Mouse (Mus musculus): Measurements from ENCODE around the gene Mmp15. TPM values are rescaled to one million over a fixed set of nuclear protein-coding genes. Genes with fewer than 3 reads are reported as not detected.
A peak's percentile ranks its signal among the peaks of the same experiment; 100 is the strongest.

The Mmp15 gene
- 20.7 and 34.4 TPM in 2 replicates for polyA plus RNA-seq (2012; rRNA removed)

DNA sequence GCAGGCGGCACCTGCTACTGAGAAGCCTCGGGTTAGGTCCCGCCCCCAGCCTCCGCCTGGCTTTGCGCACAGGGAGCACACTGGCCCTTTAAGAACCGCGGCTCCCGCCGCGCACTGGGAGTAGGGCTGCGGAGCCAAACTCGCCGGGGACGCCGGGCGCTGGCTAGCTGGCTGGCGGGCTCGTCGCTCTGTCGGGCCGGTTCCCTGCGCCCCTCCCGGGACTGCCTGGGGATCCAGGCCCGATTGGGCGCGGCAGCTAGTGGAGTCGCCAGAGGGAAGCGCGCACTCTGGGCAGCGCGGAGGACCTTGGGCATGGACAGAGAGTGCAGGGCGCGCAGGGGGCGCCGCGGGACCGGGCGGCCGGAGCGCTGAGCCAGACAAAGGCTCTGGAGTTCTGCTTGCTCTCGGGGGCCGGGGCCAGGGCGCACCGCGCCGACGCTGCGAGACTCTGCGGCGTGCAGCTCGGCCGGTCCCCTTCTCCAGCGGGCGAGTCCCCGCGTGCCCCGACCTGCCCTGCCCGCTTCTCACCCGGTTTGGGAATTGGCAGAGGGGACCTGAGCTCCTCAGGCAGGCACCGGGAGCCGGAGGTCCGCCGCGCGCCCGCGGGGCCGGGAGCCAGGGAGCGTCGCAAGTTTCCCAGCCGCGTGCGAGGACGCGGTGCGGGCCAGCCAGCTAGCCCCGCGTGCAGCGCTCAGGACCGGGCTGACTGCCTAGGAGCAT lies at the start of gene Mmp15:
TSS of gene Mmp15 (plus strand) at position 118 of the 720 bp plus-strand sequence.
- DNase-seq (ENCODE audit: low read depth) = peak; percentile 85
- TF ChIP-seq POLR2A (IDR thresholded peaks at IDR 0.05; ENCODE audit: borderline replicate concordance, extremely low read depth, insufficient read depth, insufficient read length, poor library complexity, severe bottlenecking) (peak; percentile 90), CTCF (IDR thresholded peaks at IDR 0.05; ENCODE audit: borderline replicate concordance, extremely low read depth, insufficient read depth, insufficient read length) (no peak)

GRCm38 (mm10) chr8:95302410-95302809 lies 49.7 kb upstream of the Mmp15 start:
- TF ChIP-seq CTCF (IDR thresholded peaks at IDR 0.05; ENCODE audit: borderline replicate concordance, extremely low read depth, insufficient read depth, insufficient read length) (peak; percentile 63; the same call in 1 of the 2 replicates), POLR2A (IDR thresholded peaks at IDR 0.05; ENCODE audit: borderline replicate concordance, extremely low read depth, insufficient read depth, insufficient read length, poor library complexity, severe bottlenecking) (no peak)
- DNase-seq (ENCODE audit: low read depth) = peak; percentile 58

GRCm38 (mm10) chr8:95305526-95305925 lies 46.5 kb upstream of the Mmp15 start:
- TF ChIP-seq POLR2A (IDR thresholded peaks at IDR 0.05; ENCODE audit: borderline replicate concordance, extremely low read depth, insufficient read depth, insufficient read length, poor library complexity, severe bottlenecking) = no peak
- no peak for TF ChIP-seq CTCF (IDR thresholded peaks at IDR 0.05; ENCODE audit: borderline replicate concordance, extremely low read depth, insufficient read depth, insufficient read length)
- DNase-seq (ENCODE audit: low read depth) = no peak

GRCm38 (mm10) chr8:95306431-95306830 lies 45.6 kb upstream of the Mmp15 start, which contains the start of gene Cngb1:
Cngb1 (minus strand) TSS chr8:95306585.
- no peak for DNase-seq (ENCODE audit: low read depth)
- TF ChIP-seq CTCF (IDR thresholded peaks at IDR 0.05; ENCODE audit: borderline replicate concordance, extremely low read depth, insufficient read depth, insufficient read length) = no peak
- TF ChIP-seq POLR2A (IDR thresholded peaks at IDR 0.05; ENCODE audit: borderline replicate concordance, extremely low read depth, insufficient read depth, insufficient read length, poor library complexity, severe bottlenecking) = no peak

DNA sequence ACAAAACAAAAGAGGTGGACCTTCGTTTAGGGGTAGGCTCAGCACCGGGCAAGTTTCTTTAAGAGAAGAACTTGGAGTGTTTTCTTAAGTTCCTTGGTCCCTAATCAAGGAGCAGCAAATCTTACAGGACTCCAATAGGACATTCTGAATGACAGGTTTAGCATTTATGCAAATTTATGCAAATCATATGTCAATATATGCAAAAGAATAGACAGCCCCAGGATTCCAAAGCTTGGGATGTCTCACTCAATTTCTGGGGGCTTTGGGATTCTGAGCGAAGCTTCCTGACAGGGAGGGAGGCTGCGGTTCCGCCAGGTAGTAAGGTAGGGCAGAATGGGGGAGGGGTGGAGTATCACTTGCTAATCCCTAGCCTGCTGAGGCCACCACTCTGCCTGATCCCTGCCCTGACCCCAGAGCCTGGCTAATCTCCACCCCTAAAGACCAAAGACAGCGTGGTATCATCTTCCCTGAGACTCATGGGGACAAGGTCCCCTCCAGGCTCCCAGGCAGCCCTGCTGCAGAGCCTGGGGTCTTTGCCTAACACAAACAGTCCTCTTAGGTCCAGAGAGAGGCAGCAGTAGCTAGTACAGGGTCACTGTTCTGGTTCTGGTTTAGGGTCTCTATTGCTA lies 41.6 kb upstream of the Mmp15 start, which contains the start of gene Tepp:
TSS of gene Tepp (plus strand) at position 225 of the 629 bp plus-strand sequence.
- no peak for TF ChIP-seq POLR2A (IDR thresholded peaks at IDR 0.05; ENCODE audit: borderline replicate concordance, extremely low read depth, insufficient read depth, insufficient read length, poor library complexity, severe bottlenecking)

DNA sequence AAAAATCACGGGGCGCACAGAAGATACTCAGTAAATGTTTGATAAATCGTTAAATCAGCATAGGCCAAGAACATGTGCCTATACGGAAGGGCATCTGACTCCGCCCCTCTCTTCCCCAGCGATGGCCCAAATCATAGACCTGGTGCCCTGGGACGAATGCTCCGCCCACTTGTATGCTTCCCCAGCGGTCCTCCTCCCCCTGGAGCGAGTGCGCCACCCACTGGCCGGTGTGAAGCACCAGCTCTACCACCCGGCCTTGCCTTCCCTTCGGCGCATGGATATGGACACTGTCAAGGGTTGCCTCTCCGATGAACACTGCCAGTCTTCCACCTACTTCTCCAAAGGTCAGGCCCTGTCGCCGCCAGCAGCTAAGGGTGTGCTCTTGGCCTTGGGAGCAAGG lies 39.2 kb upstream of the Mmp15 start:
- no peak for TF ChIP-seq POLR2A (IDR thresholded peaks at IDR 0.05; ENCODE audit: borderline replicate concordance, extremely low read depth, insufficient read depth, insufficient read length, poor library complexity, severe bottlenecking)
- TF ChIP-seq CTCF (IDR thresholded peaks at IDR 0.05; ENCODE audit: borderline replicate concordance, extremely low read depth, insufficient read depth, insufficient read length) = no peak
- DNase-seq (ENCODE audit: low read depth) = no peak

More for the DNA sequence above, 41.6 kb upstream of the Mmp15 start, which contains the start of gene Tepp:
- peak; percentile 46 for DNase-seq (ENCODE audit: low read depth)

DNA sequence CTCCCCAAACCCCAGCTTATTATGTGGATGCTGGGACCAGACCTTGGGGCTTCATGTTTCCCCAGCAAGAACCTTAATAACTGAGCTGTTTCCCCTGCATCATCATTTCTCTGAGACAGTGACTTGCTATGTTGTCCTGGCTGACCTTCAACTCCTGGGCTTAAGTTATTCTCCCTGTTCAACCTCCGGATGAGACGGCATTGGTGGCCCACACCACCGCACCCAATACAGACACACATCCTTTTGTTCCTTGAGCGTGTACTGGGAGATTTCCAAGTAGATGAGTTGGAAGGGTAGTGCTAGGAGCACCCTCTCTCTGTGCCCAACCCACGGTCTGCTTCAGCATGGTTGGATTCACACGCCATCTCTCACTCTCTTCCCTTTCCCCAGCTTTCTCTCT lies 38.2 kb upstream of the Mmp15 start:
- TF ChIP-seq POLR2A (IDR thresholded peaks at IDR 0.05; ENCODE audit: borderline replicate concordance, extremely low read depth, insufficient read depth, insufficient read length, poor library complexity, severe bottlenecking) = no peak
- no peak for TF ChIP-seq CTCF (IDR thresholded peaks at IDR 0.05; ENCODE audit: borderline replicate concordance, extremely low read depth, insufficient read depth, insufficient read length)

DNA sequence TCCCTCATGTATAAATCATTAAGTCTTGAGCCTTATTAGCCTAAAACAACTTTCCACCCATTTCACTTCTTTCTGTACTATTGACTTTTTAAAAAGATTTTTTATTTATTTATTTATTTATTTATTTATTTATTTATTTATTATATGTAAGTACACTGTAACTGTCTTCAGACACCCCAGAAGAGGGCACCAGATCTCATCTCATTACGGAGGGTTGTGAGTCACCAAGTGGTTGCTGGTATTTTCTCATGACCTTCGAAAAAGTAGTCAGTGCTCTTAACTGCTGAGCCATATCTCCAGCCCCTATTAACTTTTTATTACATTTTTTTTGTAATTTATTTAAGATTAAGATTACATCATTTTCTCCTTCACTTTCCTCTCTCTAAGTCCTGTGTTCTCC lies 37.4 kb upstream of the Mmp15 start:
- no peak for DNase-seq (ENCODE audit: low read depth)

More for the DNA sequence above, 38.2 kb upstream of the Mmp15 start:
- DNase-seq (ENCODE audit: low read depth) = no peak

DNA sequence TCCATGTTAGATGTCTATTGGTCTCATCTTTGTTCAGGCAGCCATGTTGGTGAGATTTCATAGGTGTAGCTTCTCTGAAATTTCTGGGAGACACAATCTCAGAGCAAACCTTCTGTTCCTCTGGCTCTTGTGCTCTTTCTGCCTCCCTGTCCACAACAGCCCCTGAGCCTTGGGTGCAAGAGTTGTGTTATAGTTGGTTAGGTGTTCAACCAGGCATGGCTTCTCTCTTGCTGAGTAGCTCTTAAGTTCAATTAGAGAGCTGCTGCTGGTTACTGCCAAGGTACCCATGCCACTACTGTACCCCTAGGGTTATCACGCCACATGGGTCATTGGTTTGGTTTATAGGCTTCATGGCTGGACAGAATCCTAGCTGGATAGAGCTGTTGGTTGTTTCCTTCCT lies 36.7 kb upstream of the Mmp15 start:
- no peak for TF ChIP-seq CTCF (IDR thresholded peaks at IDR 0.05; ENCODE audit: borderline replicate concordance, extremely low read depth, insufficient read depth, insufficient read length)
- TF ChIP-seq POLR2A (IDR thresholded peaks at IDR 0.05; ENCODE audit: borderline replicate concordance, extremely low read depth, insufficient read depth, insufficient read length, poor library complexity, severe bottlenecking) = no peak
- DNase-seq (ENCODE audit: low read depth) = no peak

More for the DNA sequence above, 37.4 kb upstream of the Mmp15 start:
- TF ChIP-seq CTCF (IDR thresholded peaks at IDR 0.05; ENCODE audit: borderline replicate concordance, extremely low read depth, insufficient read depth, insufficient read length) = no peak
- TF ChIP-seq POLR2A (IDR thresholded peaks at IDR 0.05; ENCODE audit: borderline replicate concordance, extremely low read depth, insufficient read depth, insufficient read length, poor library complexity, severe bottlenecking) = no peak

DNA sequence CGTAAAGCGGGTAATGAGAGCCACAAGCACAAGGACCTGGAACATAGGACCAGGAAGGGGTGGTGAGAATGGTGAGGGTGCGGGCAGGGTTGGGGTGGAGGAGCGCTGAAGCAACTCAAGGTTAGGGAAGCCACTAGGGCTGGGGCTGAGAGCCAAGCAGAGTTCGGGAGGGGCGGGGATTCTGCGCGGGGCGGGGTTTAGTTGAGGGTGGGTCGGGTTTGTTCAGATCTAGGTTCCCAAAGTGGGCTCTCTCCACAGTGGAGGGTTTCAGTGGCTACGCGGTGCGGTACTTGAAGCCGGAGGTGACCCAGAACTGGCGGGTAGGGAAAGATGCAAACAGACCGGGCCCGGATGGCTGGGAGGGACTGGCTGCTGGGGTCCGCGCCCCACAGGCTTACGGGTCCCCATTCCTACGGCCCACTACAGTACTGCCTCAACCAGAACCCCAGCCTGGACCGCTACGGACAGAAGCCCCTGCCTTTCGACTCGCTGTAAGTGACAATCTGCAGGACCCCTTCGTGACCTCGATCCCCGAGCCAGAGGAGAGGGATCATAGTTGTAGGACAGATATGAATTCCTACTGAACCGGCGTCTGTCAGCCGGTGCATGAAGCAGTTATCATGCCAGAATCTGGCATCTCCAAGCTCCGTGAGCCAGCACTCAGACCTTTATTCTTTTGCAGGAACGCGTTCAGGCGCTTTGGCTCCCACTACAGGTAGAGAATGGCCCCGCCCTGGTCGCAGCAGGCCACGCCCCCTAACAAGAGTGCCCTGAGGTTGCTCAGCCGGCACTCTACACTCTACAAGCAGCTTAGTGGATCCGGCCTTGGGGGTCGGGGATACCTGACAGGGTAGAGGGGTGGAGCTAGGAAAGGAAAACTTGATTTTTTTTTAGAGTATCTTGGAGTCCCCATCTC lies 31.6 kb upstream of the Mmp15 start:
- TF ChIP-seq POLR2A (IDR thresholded peaks at IDR 0.05; ENCODE audit: borderline replicate concordance, extremely low read depth, insufficient read depth, insufficient read length, poor library complexity, severe bottlenecking) (no peak), CTCF (IDR thresholded peaks at IDR 0.05; ENCODE audit: borderline replicate concordance, extremely low read depth, insufficient read depth, insufficient read length) (peak; percentile 36; the same call in 1 of the 2 replicates)
- peak; percentile 67 for DNase-seq (ENCODE audit: low read depth)

DNA sequence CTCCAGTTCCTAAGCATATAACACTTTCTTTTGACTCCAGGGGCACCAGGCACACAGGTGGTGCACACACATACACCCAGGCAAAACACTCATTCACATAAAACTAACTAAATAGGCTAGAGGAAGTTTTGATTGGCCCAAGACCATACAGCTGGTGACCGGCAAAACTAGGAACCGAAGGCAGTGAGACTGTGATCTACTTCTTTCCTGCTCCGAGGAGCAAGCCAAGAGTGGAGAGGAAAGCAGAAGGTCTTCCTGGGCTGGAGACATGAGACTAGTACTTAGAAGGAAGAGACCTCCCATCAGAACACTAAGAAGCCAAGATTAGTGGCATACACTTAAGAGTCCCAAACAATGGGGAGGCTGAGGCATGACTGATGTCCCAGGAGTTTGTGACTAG lies 28.9 kb upstream of the Mmp15 start:
- no peak for DNase-seq (ENCODE audit: low read depth)

More for the DNA sequence above, 28.9 kb upstream of the Mmp15 start:
- TF ChIP-seq POLR2A (IDR thresholded peaks at IDR 0.05; ENCODE audit: borderline replicate concordance, extremely low read depth, insufficient read depth, insufficient read length, poor library complexity, severe bottlenecking) (no peak), CTCF (IDR thresholded peaks at IDR 0.05; ENCODE audit: borderline replicate concordance, extremely low read depth, insufficient read depth, insufficient read length) (no peak)

Data from brain, embryonic 14.5 days (tissue).